Mouse (Mus musculus) stomach, postnatal 0 days (tissue): Measurements from ENCODE around the gene Sox5. TPM values are rescaled to one million over a fixed set of nuclear protein-coding genes. Genes with fewer than 3 reads are reported as not detected.
A peak's percentile ranks its signal among the peaks of the same experiment; 100 is the strongest.

ENCODE experiments used
- ATAC-seq: fragments of 200-750 bp; cut with Nextera tagmentation; 2 replicates; pipeline ENCODE4 v1.8.0; 2017; ENCODE audit not compliant: low FRiP score, low TSS enrichment
- DNase-seq: peaks from one replicate; pipeline ENCODE4 v3.0.0-alpha.2; 2016; ENCODE audit warnings: low spot score
- H3K27ac ChIP-seq: fragments of 300-500 bp; sonication (generic); replicated peaks from 2 replicates; pipeline ENCODE4 v1.5.1; 2014; ENCODE audit warnings: mild to moderate bottlenecking, control low read depth
- H3K27me3 ChIP-seq: fragments of 300-500 bp; sonication (generic); 2 replicates; pipeline ENCODE4 v1.6.1; 2014; ENCODE audit warnings: low read length; ENCODE audit not compliant: control insufficient read depth, insufficient read depth
- H3K36me3 ChIP-seq: fragments of 300-500 bp; sonication (generic); 2 replicates; pipeline ENCODE4 v1.6.1; 2014; ENCODE audit warnings: low read length, mixed read lengths; ENCODE audit not compliant: control insufficient read depth, insufficient read depth
- H3K4me1 ChIP-seq: fragments of 300-500 bp; sonication (generic); replicated peaks from 2 replicates; pipeline ENCODE4 v1.6.1; 2014; ENCODE audit warnings: antibody characterized with exemption; ENCODE audit not compliant: control insufficient read depth, insufficient read depth
- H3K4me2 ChIP-seq: fragments of 300-500 bp; sonication (generic); replicated peaks from 2 replicates; pipeline ENCODE4 v1.6.1; 2014; ENCODE audit warnings: low read depth, mild to moderate bottlenecking, control low read depth, moderate library complexity
- H3K4me3 ChIP-seq: fragments of 300-500 bp; sonication (generic); 2 replicates; pipeline ENCODE4 v1.5.1; 2014; ENCODE audit warnings: low read depth, low read length, control low read depth
- H3K9ac ChIP-seq: fragments of 300-500 bp; sonication (generic); 2 replicates; pipeline ENCODE4 v1.6.1; 2014; ENCODE audit warnings: mild to moderate bottlenecking, low read length, control low read depth, mixed read lengths
- H3K9me3 ChIP-seq: fragments of 300-500 bp; sonication (generic); 2 replicates; pipeline ENCODE4 v1.6.1; 2016; ENCODE audit warnings: low read length; ENCODE audit not compliant: control insufficient read depth
- CTCF ChIP-seq: IDR thresholded peaks from 2 replicates; pipeline ENCODE4 v1.5.1; 2016; ENCODE audit warnings: antibody characterized with exemption, low read depth, mild to moderate bottlenecking, moderate library complexity
- EP300 ChIP-seq: optimal IDR thresholded peaks from 2 replicates; pipeline ENCODE3; 2016; ENCODE audit warnings: antibody characterized with exemption
- WGBS: fragments of 180-500 bp; shearing (Covaris S2); extraction: QIAGEN DNeasy Blood & Tissue Kit; methylation state at CpG from one replicate; pipeline ENCODE4 v1.1.7; 2014; 5-methylcytosine and 5-hydroxymethylcytosine counted together
- polyA plus RNA-seq: library from polyadenylated mRNA; unstranded; fragments of >200 nt; fragmentation: Nextera tagmentation; extraction: Ambion mirVana; gene quantifications from 2 replicates; pipeline ENCODE4 v1.2.1, GENCODE M21; 2015

Gene Sox5
- polyA plus RNA-seq, 1 experiment from 2014 or later = 9.8 TPM

DNA sequence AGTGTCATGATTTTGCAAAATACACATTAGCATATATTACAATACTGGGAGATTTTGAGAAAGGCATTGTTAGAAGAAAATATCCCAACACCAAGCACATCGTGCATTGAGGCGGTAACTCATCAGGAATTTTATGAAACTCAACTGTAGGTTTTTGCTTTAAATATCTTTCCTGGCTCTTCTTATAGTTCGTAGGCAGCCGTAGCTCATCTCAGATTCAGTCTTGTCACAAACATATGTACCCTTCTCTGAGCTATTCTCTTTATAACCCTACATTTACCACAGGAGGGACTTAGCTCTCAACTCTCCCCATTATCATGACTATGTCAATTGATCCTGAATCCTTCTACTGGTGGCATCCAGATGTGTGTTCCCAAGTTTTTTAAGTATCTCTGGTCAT, 705.4 kb downstream of the Sox5 start:
- no peak overlapping the region for H3K4me2 ChIP-seq
- TF ChIP-seq CTCF (no peak), EP300 (no peak)
- WGBS = 97% methylated on average over 4 of the region's 4 CpGs

DNA sequence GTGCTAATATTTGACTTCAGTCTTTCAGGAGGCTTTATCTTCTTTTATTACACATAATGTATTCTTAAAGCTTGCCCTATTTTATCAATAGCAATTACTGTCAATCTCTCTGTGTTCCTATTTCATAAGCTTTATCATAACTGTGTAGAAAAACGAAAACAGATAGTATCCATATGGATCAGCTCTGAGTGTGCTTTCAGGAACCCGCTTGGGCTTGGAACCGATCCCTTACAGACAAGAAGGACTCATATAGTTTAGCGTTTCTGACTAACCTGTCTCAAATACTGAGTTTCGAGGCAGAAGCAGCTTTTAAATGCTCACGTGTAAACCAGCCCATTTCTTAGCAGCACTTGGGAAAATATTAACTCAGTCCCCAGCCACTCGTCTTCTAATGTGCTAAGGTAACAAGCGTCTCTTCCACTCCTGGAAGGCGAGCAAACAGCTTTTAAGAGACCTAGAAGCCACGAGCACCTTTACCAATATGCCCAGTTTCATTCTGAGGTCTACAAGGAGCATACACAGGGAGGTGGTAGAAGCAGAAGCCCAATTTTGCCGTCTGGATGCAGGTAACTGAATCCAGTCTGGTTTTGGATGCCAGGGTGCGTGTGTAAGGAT, 706.3 kb downstream of the Sox5 start:
- H3K9me3 ChIP-seq = no peaks in the 10 kb centered on the region
- no peaks in the 10 kb centered on the region for H3K27me3 ChIP-seq
- 57% methylated on average over 12 of the region's 12 CpGs for WGBS
- no peak overlapping the region for H3K4me3 ChIP-seq
- H3K27ac ChIP-seq = no peak overlapping the region
- no peak overlapping the region for H3K9ac ChIP-seq
- H3K4me1 ChIP-seq = peaks cover 2% of the 10 kb centered on the region; the same call in 1 of the 2 replicates
- no peak overlapping the region for H3K4me2 ChIP-seq
- TF ChIP-seq CTCF (no peak), EP300 (no peak)
- DNase-seq (no peak), ATAC-seq (0 out of 2 replicates have a peak, but pooled peaks have one; percentile 9)
- no peaks in the 10 kb centered on the region for H3K36me3 ChIP-seq

More for the DNA sequence above, 705.4 kb downstream of the Sox5 start:
- H3K27me3 ChIP-seq = no peaks in the 10 kb centered on the region
- no peak overlapping the region for H3K27ac ChIP-seq
- H3K9ac ChIP-seq = no peak overlapping the region
- DNase-seq (no peak), ATAC-seq (no peak)
- H3K9me3 ChIP-seq = no peaks in the 10 kb centered on the region
- no peak overlapping the region for H3K4me3 ChIP-seq
- H3K4me1 ChIP-seq = peaks cover 2% of the 10 kb centered on the region; the same call in 1 of the 2 replicates
- H3K36me3 ChIP-seq = no peaks in the 10 kb centered on the region

DNA sequence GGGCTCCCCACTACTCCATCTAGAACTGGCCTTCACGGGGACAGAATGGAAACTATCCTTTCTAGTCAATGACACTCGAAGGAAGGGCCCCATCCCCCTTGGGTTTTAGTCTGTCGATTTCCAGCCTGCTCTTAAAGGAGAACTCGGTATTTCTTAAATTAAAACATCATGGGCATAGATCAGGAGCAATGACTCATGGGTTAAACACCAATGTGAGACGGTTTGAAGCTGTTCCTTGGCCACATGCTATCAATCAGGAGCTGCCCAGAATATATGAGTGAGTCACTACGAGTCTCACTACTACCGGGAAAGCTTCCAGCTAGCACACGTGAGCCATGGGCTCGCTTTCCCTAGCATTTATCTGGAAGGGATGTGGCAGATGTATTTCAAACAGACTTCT, 707.0 kb downstream of the Sox5 start:
- Histone ChIP-seq H3K4me3 (no peak overlapping the region), H3K36me3 (no peaks in the 10 kb centered on the region), H3K9me3 (no peaks in the 10 kb centered on the region), H3K4me2 (0 out of 2 replicates have a peak overlapping the region, but pooled peaks have one; percentile 17), H3K9ac (no peak overlapping the region), H3K4me1 (peaks cover 2% of the 10 kb centered on the region; the same call in 1 of the 2 replicates), H3K27ac (peak overlapping the region; percentile 13; the same call in 1 of the 2 replicates), H3K27me3 (no peaks in the 10 kb centered on the region)
- TF ChIP-seq EP300 (no peak), CTCF (no peak)
- ATAC-seq = peak; percentile 95
- peak; percentile 65 for DNase-seq
- WGBS = 11% methylated on average over 9 of the region's 9 CpGs

DNA sequence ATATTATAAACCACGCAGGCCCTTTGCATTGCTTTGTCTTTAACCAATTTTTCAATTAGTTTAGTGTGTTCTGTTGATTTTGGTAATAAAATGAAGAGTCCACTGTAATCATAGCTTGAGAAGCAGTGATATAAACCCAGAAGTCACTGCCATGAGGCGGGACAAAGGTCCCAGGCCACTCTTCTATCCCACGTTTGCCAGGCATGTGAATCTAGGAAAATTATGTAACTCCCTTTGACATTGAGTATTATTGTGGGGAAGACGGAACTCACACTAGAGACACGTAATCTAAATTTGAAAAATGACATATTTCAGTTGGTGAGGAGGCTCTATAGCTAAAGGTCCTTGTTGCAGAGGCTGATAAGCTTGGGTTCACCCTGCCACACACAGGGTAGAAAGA, 711.3 kb downstream of the Sox5 start:
- DNase-seq (no peak), ATAC-seq (no peak)
- Histone ChIP-seq H3K9ac (no peak overlapping the region), H3K27ac (no peak overlapping the region), H3K36me3 (no peaks in the 10 kb centered on the region), H3K4me3 (no peak overlapping the region), H3K27me3 (no peaks in the 10 kb centered on the region), H3K4me2 (no peak overlapping the region), H3K4me1 (peaks cover 2% of the 10 kb centered on the region; the same call in 1 of the 2 replicates), H3K9me3 (no peaks in the 10 kb centered on the region)
- 78% methylated on average over 5 of the region's 5 CpGs for WGBS
- TF ChIP-seq EP300 = no peak
- TF ChIP-seq CTCF = no peak

DNA sequence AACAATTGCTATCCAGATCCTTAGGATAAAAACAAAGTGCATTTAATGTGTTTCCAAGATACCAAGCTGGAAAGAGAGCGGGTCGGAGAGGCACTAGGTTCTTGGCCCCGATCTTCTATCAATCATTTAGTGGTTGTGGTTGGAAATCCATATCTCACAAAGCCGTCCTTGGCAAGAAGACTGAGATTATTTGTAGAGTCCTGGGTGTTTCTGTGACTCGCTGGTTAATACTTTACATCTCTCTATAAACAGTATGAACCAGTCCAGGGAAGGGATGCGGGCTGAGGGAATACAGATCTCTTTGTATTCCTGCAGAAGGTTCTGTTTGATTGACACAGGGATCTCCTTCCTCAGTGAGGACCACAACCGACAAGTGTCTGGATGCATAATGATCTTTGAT, 714.3 kb downstream of the Sox5 start:
- Histone ChIP-seq H3K4me3 (no peak overlapping the region), H3K4me1 (no peaks in the 10 kb centered on the region), H3K36me3 (no peaks in the 10 kb centered on the region), H3K9me3 (no peaks in the 10 kb centered on the region), H3K4me2 (no peak overlapping the region), H3K27ac (no peak overlapping the region), H3K9ac (no peak overlapping the region), H3K27me3 (no peaks in the 10 kb centered on the region)
- no peak for TF ChIP-seq CTCF
- TF ChIP-seq EP300 = no peak
- ATAC-seq (no peak), DNase-seq (no peak)
- 41% methylated on average over 7 of the region's 7 CpGs for WGBS

DNA sequence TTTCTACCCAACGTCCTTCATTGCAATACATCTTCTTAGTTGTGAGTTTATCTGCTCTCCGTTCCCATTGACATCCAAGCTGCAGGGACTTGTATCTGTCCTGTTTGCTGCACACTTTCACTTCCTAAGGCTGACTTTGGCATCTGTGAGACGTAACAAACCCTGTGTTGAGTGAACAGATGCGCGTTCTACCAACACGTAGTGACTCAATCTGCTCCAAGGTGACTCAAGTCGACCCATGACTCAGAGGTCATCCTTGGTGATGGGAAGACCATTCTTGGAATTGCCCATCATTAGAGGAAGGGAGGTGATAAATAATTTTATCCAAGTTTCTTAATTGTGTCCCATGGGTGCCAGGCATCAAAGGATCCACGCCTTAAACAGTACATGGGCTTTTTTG, 719.3 kb downstream of the Sox5 start:
- H3K4me3 ChIP-seq = no peak overlapping the region
- H3K9ac ChIP-seq = no peak overlapping the region
- no peak for TF ChIP-seq CTCF
- no peak for TF ChIP-seq EP300
- 90% methylated on average over 8 of the region's 8 CpGs for WGBS
- ATAC-seq (no peak), DNase-seq (no peak)
- no peaks in the 10 kb centered on the region for H3K36me3 ChIP-seq
- no peak overlapping the region for H3K27ac ChIP-seq
- no peaks in the 10 kb centered on the region for H3K27me3 ChIP-seq
- no peaks in the 10 kb centered on the region for H3K9me3 ChIP-seq
- H3K4me1 ChIP-seq = no peaks in the 10 kb centered on the region
- H3K4me2 ChIP-seq = no peak overlapping the region
